Mouse (Mus musculus): ENCODE data around the gene Fryl. TPM values are rescaled to one million over a fixed set of nuclear protein-coding genes. Genes with fewer than 3 reads are reported as not detected.
"Not testable (repeated sequence)": the region's sequence is repeated elsewhere in the genome, so short reads cannot be mapped to it uniquely, and the experiment has no call there.

The Fryl gene
- polyA plus RNA-seq, 1 experiment, result 35.4 TPM

GRCm38 (mm10) chr5:73102342-73102989, 154.0 kb downstream of the Fryl start:
- DNase-seq (ENCODE audit: low spot score), result no peak

- DNase-seq (ENCODE audit: low spot score), result no peak
These were observed 164.2 kb downstream of the Fryl start for GRCm38 (mm10) chr5:73092236-73092635.

DNA sequence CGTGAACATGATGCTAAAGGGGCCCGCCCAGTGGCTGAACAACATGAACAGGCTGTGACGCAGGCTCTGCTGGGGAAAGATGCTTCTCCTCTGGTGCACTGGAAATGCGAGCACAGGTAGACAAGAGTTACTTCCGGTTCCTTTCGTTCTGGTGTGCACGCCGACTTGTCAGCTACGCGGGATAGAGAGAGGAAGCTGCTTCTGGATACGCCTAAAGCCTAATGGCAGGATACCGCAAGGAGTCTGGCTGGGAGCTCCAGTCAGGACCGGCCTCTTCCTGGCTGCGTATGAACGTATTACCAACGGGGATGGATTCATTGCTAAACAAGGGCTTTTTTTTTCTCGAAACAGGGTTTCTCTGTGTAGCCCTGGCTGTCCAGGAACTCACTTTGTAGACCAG, 167.3 kb downstream of the Fryl start:
- DNase-seq (ENCODE audit: low spot score), result no peak

DNA sequence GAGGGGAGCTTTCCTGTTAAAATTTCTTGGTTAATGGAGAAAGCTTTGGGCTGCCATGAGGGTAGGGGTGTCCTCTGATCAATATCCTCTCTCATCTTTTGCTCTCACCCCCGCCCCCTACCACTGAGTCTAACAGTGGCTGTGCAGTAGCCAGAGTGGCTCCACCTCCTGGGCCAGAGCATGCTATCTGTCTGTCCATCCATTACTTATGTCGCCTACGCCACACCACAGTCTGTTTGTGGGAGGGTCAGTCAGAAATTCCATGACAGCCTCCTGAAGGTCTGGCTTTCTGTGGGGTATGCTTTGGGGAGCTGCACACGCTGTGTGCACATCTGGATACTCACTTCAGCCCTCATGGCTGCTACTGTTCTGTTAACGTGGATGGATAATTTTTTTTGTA, 174.9 kb downstream of the Fryl start:
- DNase-seq (ENCODE audit: low spot score), result no peak

GRCm38 (mm10) chr5:73079801-73080200, 176.6 kb downstream of the Fryl start:
- DNase-seq (ENCODE audit: low spot score), result no peak

DNA sequence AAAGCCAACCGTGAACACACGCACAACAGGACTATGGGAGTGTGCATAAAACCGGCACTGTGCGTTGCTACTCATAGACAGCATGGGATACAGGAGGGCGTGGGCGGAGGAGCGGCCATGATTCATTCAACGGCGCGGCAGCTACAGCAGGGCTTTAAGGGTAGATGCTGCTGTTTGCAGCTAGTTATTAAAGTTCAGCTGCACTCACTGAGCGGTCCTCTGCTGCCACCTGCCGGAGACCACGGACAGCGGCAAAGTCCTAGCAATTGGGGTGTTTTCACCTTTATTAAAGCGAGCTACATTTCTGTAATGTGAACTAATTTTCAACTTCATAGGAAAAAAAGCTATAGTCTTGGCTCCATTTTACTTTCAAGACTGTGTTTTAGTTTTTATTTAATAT, 185.1 kb downstream of the Fryl start:
- DNase-seq (ENCODE audit: low spot score), result peak; percentile 61

- no peak for DNase-seq (ENCODE audit: low spot score)
These were observed 189.5 kb downstream of the Fryl start for GRCm38 (mm10) chr5:73066946-73067345.

DNA sequence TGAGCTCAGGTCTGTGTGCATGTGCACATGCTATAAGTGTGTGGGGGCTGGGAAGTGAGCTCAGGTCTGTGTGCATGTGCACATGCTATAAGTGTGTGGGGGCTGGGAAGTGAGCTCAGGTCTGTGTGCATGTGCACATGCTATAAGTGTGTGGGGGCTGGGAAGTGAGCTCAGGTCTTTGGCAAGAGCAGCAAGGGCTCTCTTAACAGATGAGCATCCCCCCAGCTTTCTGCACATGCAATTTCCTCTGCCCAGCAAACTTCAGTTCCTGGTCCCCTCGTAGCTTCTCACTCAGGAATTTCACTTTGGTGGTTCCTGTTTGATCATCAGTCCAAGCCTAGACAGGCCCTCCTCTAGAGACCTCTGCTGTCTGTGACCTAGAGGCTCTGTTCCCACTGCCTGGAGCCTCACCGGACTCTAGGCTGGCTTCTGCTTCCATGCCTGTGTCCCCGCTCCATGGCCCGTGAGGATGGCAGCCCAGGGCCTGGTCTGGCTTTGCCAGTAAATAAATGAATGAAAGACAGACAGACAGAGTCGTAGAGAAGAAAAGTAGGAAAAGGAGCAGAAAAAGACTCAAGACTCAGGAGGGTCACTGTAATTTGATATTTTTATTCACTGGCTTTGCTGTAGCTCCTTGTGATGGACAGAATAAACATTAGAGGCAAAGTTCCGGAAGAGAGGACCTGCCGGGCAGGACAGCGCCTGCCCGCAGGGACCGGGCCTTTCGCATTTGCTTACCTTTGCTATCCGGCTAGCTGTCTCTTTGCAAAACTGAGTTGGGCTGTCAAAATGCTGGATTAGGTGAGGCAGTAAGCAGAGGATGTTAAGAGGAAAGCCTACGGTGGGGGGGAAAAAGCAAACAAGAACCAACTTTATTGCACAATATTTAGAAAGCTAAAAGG, 192.4 kb downstream of the Fryl start:
- no peak for DNase-seq (ENCODE audit: low spot score)

GRCm38 (mm10) chr5:73061506-73062155, 194.8 kb downstream of the Fryl start:
- DNase-seq (ENCODE audit: low spot score), result no peak

DNA sequence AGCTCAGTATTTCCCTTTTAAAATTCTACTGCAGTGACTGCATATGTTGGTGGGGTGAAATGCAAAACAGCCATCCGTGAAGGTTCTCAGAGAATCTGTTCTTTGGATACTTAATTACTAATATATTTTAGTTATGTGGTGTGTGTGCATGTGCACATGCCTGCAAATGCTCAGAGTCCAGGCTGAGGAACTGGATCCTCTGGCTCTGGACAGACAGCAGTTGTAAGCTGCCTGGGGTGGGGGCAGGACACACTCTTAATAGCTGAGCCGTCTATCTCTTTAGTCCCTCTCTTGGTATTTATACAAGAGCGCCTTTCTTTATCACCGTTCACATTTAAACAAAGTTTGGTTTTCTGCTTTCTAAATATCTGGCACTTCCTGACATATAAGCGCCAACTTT, 199.5 kb downstream of the Fryl start:
- no peak for DNase-seq (ENCODE audit: low spot score)

DNA sequence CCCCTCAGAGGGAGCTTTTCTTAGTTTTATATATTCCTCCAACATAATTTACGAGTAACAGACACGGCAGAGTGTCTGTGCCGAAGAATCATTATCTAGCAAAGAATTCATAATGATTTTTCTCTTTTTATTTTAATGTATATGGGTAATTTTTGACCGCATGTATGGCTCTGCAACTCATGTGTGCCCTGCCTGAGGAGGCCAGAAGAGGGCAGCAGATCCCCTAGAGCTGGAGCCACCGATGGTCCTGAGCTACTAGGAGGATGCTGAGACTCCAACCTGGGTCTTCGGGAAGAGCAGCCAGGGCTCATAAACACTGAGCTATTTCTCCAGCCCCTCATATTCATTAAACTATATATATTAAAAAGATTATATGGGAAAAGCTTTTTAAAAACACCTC, 200.0 kb downstream of the Fryl start:
- DNase-seq (ENCODE audit: low spot score), result no peak

DNA sequence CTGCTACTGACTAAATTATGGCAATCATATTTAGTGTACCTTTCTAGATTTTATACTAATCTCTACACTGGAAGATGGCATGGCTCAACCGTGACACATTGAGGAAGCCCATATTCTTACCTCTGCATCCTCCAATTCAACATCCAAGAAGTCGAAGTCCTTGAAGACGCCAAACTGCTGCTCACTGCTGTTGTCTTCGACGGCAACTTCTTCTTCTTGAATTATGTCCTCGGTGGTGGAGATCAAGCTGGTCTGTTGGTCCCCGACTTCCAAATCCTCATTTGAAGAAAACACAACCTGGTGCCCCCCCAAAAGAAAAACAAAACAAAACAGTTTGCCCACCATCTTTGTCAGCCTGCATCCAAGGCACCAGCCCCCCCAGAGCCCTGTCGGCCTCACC, 202.5 kb downstream of the Fryl start:
- no peak for DNase-seq (ENCODE audit: low spot score)

- DNase-seq (ENCODE audit: low spot score), result no peak
These were observed 208.7 kb downstream of the Fryl start for GRCm38 (mm10) chr5:73047651-73048245.

DNA sequence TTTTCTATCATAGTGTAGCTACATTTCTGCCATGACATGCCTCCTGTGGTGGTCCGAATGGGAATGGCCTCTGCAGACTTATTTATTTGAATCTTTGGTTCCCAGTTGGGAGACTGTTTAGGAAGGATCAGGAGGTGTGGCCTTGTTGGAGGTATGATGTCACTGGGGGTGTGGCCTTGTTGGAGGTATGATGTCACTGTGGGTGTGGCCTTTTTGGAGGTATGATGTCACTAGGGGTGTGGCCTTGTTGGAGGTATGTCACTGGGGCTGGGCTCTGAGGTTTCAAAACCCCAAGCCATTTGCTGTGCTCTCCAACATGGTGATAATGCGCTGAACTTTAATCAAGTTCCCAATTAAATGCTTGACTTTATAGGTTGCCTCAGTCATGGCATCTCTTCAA, 212.4 kb downstream of the Fryl start:
- DNase-seq (ENCODE audit: low spot score), result no peak

DNA sequence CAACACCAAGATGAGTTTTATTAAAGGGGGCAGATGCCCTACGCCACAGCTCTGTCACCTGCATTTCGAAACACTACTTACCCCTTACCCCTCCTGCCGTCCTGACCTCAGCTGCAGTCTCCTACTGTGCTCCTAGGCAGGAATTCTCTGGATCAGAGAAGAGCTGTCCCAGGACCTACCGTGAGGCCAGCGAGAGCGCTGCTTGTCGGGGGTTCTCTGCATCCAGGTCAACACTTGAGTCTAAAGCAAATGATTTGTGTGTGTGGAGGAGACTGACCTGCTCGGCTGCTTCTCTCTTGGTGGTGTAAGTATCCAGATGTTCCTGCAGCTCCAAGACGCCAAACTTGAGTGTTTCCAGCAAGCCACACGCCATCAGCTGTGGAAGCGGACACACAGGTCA, 223.9 kb downstream of the Fryl start:
- DNase-seq (ENCODE audit: low spot score), result no peak

GRCm38 (mm10) chr5:73028646-73029045, 227.8 kb downstream of the Fryl start:
- DNase-seq (ENCODE audit: low spot score), result no peak

- DNase-seq (ENCODE audit: low spot score), result no peak
These were observed 232.6 kb downstream of the Fryl start for GRCm38 (mm10) chr5:73023801-73024200.

GRCm38 (mm10) chr5:73014745-73015144, 241.7 kb downstream of the Fryl start:
- DNase-seq (ENCODE audit: low spot score), result no peak

GRCm38 (mm10) chr5:73013611-73014287, 242.7 kb downstream of the Fryl start:
- DNase-seq (ENCODE audit: low spot score), result not testable (repeated sequence)

GRCm38 (mm10) chr5:73012884-73013610, 243.4 kb downstream of the Fryl start:
- not testable (repeated sequence) for DNase-seq (ENCODE audit: low spot score)

DNA sequence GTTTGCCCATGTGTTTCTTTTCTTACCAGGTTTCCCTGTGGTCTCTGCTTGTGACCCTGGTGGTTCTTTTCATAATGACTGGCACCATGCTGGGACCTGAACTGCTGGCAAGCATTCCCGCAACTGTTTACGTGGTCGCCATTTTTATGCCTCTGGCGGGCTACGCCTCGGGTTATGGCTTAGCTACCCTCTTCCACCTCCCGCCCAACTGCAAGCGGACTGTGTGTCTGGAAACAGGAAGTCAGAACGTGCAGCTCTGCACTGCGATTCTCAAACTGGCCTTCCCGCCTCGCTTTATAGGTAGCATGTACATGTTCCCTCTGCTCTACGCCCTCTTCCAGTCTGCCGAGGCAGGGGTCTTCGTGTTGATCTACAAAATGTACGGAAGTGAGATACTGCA, 244.6 kb downstream of the Fryl start:
- DNase-seq (ENCODE audit: low spot score), result not testable (repeated sequence)
